Mouse (Mus musculus) left cerebral cortex, adult 9 months (tissue): ENCODE data around the gene Tmem59.

Experiments used
- DNase-seq, 2 experiments: peaks; one replicate each; pipeline ENCODE4 v3.0.0; 2022; ENCODE audit warnings: low spot score in 2 of 2

Tmem59 gene

DNA sequence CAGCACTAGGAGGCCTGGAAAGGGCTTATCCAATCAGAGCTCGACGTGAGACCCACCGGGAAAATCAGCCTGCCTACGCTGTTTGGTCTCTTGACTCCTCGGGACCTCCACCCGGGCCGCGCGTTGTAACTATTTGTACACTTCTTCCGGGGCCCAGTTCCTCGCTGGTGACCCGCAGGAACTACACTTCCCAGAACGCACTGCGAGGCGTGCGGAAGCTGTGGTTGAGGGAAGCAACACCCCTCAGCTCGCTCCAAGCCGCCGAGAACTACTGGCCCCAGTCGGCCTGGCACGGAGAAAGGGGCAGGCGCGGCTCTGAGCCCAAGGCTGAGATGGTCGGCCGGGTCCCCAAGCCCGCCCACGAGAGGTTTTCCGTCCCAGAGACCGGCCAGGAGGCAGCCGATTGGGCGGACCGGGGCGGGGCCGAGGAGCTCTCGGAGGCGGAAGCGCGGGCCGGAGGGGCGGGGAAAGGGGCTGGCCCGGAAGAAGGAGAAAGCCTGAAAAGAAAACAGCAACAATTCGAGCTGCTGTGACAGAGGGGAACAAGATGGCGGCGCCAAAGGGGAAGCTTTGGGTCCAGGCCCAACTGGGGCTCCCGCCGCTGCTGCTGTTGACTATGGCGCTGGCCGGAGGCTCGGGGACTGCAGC is at the start of gene Tmem59:
Gene Tmem59 (plus strand): TSS at position 218 of the 648 bp plus-strand sequence.
- DNase-seq: peak; percentile 90 to 94

- DNase-seq: no peak
Observed at GRCm38 (mm10) chr4:107129373-107129772, 48.8 kb upstream of the Tmem59 start.

DNA sequence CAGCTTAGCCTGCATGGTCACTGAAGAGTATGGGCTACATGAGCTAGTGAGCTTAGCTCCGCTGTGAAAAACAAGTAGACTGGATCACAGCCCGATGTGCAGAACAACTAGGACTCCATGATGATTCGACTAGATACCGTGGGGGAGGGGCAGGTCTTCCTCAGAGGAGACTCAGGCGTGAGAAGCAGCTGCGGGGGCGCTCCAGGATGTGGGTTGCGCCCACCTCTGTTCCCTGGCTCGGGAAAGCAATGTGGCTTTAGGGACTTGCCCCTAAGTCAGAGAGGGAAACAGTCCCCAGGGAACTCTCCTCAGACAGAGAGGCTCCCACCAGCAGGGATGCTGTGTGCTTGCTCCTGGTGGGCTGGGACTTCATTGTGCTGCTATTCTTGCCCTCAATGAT is 47.7 kb upstream of the Tmem59 start:
- DNase-seq: no peak

DNA sequence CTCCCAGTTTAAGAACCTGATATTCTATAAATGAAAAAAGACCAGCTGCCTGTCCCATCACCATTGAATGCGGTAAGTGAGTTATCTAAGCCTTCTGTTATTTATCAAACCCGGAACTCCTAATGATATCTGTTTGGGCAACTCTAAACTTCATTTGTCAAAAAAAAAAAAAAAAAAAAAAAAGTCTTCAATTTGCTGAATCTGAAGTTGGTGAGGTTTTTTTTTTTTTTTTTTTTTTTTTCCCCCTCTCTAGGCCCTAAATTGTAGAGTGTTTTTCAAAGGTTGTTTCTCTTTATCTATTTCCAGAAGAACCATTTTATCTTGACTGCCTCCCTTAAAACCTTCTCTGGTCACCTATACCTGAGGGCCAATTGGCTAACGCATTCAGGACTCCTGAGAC is 43.3 kb upstream of the Tmem59 start:
- no peak for DNase-seq

DNA sequence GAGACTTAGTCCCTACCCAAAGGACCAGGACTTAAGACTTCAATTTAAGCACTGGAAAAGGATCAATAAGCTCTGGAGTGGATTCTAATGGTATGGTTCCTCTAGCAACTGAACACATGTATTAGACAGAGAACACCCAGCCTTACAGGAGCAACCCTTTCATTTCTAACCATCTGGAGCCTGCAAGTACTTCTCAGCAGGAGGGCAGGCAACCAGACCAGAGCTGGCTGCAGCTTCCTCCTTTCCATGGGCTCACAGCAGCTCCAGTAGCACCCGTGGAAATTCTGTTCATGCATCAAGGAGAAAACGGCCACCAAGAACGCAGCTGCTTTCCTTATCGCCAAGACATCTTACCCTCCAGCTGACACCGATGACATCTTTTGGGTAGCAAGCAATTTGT is 42.5 kb upstream of the Tmem59 start:
- no peak for DNase-seq

DNA sequence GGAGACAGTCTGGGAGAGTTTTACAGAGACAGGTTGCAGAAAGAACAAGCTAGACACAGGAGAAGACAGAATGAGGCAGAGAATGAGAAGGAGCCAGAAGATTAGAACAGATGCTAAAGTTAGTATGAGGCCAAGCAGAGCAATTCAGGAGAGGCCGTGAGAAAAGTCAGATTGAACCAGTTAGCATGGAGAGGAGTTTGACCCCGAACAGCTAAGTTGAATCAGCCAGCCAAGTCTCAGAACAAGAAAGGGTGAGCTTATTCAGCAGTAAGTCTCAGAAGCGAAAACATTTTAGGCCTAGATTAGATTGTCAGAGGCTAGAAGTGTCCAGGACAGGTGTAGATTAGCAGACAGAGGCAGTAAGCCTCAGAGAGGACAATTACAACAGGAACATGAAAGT is 41.7 kb upstream of the Tmem59 start:
- no peak for DNase-seq

- DNase-seq: no peak
Observed at GRCm38 (mm10) chr4:107138948-107139835, 39.0 kb upstream of the Tmem59 start.

- DNase-seq: no peak
Observed at GRCm38 (mm10) chr4:107139836-107140631, 38.2 kb upstream of the Tmem59 start.

- DNase-seq: no peak
Observed at GRCm38 (mm10) chr4:107143511-107143910, 34.7 kb upstream of the Tmem59 start.

GRCm38 (mm10) chr4:107150991-107151390 is 27.2 kb upstream of the Tmem59 start:
- DNase-seq: peak in 1 of 2 experiments; percentile 69

DNA sequence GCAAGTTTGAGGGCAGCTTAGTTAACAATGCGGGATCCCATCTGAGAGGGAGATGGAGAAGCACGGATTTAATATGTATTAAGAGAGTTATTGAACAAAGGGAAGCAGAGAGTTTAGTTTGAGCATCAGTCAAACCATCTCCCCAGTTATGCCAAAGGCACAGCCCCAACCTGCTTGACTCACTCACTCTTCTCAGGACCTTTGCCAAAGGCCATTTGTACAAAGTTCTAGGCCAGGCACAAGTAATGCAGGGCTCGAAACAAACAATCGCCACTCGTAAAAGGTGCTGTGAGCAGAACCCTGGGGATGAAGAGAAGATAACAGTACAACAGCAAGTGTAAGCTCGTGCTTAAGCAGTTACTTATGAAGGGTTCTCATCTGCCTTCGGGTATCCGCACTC is 25.6 kb upstream of the Tmem59 start:
- DNase-seq: no peak

- DNase-seq: no peak
Observed at GRCm38 (mm10) chr4:107156983-107157401, 21.2 kb upstream of the Tmem59 start.

DNA sequence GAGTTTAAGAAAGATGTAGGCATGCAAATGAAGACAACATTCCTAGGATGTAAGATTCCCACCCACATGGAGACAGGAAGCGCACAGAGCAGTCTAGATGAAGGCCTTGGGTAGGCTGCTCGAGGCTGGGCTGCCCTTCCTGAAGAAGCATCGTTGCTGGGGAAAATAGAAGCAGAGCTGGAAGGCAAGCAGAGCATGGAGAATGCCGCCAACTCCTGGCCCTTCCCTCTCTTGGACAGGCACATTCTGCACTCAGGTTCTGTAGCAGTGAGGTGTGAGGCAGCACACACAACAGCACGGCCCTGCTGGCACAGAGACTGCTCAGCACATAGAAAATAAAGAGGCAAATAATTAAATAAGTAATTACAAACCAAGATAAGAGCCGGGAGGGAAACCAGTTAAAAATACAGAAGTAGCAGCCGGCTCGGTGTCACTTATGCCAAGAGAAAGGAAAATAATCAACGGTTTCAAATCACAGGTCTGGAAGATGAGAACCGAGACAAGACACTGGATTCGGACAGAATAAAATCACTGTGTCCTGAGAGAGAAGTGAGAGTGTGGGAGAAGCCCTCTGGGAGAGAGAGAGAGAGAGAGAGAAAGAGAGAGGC is 18.9 kb upstream of the Tmem59 start:
- no peak for DNase-seq

DNA sequence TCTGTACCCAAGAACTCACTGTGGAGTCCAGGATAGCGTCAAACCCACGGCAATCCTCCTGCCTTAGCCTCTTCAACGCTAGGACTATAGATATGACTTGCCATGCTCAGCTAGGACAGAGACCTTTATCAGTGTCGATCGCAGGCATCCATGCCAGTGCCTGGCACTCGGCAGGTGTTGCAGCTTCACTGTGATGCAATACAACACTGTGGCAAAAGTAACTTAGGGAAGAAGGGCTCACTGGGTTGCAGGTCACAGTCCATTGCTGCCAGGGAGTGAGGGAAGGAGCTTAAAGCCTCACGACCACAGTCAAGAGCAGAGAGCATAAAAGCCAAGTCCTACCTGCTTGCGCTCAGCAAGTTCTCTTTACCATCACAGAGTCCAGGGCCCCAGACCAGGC is 18.0 kb upstream of the Tmem59 start:
- DNase-seq: no peak

DNA sequence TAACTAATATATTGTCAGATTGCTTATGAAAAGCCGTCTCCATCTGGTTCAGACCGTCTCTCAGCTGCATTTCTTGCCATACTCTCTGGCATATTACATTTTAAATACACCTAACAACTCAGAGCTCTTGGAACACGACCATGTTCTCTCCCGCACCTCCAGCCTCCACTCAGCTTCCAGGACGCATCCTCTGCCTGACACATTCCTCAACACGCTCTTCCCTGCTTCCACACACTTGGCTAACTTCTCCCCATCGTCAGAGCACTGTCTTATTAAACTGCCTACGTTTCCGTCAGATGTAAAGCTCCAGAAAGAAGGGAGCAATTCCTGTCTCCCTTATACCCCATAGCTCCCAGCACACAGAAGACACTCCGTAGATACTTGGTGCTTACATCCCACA is 14.9 kb upstream of the Tmem59 start:
- DNase-seq: peak in 1 of 2 experiments; percentile 69

- DNase-seq: peak; percentile 44 to 88
Observed at GRCm38 (mm10) chr4:107163756-107164587, 14.2 kb upstream of the Tmem59 start.

- no peak for DNase-seq
Observed at GRCm38 (mm10) chr4:107166700-107167099, 11.5 kb upstream of the Tmem59 start.

DNA sequence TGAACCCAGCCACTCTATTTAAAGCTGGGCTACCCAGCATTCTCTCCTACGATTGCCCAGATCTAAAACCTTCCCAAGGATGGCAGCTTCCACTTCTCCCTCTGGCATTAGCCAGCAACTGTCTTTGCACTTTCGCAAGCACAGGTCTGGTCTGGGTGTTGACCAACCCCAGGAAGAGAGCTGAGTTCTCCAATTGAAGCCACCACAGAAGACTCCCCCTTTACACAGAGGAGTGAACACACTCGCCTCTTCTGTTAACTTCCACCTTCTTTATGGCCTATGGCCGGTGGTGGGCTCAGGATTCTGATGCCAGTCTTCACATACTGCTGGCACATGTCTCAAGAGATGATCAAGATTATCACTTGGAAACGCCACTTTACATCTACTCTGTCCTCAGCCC is 10.4 kb upstream of the Tmem59 start:
- DNase-seq: no peak

DNA sequence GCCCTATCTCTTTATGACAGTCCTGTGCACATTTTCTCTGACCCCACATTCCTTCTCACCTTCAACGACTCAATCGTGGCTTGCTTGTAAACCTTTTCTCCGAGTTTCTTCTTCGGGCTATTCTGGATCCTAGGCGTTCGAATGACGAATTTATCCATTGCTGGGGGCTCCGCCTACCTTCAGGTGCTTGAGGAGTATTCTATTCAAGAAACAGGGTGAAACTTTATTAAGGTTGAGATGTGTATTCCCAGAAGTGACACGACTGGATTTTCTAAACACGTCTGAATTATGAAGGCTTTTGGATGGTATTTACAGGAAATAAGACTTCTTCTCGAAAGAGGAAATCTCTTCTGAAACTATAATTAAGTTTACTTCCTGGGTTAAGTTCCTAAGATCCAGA is 693 bp upstream of the Tmem59 start:
- no peak for DNase-seq

GRCm38 (mm10) chr4:107178830-107179490 is 761 bp downstream of the Tmem59 start, which contains the start of gene Tceanc2:
Gene Tceanc2, minus strand, starts transcription at chr4:107179116.
- peak in 1 of 2 experiments; percentile 31 for DNase-seq
